Mouse (Mus musculus): ENCODE results near the gene Sgpp2.

The Sgpp2 gene

GRCm38 (mm10) chr1:78452544-78452943 lies 142.4 kb downstream of the Sgpp2 start:
- DNase-seq = no peak

- DNase-seq = no peak
Observed at GRCm38 (mm10) chr1:78453886-78454285, 143.7 kb downstream of the Sgpp2 start.

DNA sequence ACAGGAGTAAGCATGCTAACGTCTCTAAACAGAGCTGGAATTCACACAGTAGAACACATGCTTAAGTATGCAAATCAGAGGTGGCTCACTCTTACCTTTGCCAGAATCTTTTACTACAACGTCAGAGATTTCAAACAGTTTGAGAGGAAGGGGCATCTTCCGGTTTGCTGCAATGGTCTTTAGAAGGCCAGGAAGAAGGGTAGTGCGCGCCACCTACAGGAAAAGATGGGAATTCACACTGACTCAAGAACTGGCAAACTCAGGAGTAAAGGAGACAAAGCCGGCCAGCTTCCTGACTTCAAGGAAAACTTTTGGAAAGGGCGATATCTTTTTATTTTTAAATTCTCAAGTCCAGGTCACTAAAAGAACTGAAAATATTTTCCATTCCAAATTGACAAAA lies 144.5 kb downstream of the Sgpp2 start:
- DNase-seq = no peak
